Mouse (Mus musculus): Measurements from ENCODE around the gene 1810037I17Rik. TPM values are rescaled to one million over a fixed set of nuclear protein-coding genes. Genes with fewer than 3 reads are reported as not detected.

The 1810037I17Rik gene
- polyA plus RNA-seq, 1 experiment from 2014 or later = 150 TPM

GRCm38 (mm10) chr3:122964301-122964700 is 40.3 kb downstream of the 1810037I17Rik start:
- H3K27ac ChIP-seq (ENCODE audit: low read length) = no peak overlapping the region
- H3K4me3 ChIP-seq (ENCODE audit: low read depth, low read length) = no peak overlapping the region
- H3K36me3 ChIP-seq (ENCODE audit: control insufficient read depth, insufficient read depth, low read length) = peaks cover 10% of the 10 kb centered on the region; the same call in 1 of the 2 replicates
- no peaks in the 10 kb centered on the region for H3K4me1 ChIP-seq (ENCODE audit: control insufficient read depth, insufficient read depth, low read length)
- ATAC-seq (ENCODE audit: insufficient number of reproducible peaks, insufficient read depth, low FRiP score, low read depth) = no peak
- no peaks in the 10 kb centered on the region for H3K9me3 ChIP-seq (ENCODE audit: control insufficient read depth, low read depth, low read length)
- H3K9ac ChIP-seq (replicated peaks; ENCODE audit: low read depth, low read length) = no peak overlapping the region
- no peaks in the 10 kb centered on the region for H3K27me3 ChIP-seq (ENCODE audit: control insufficient read depth, insufficient read depth, low read length)
- H3K4me2 ChIP-seq (replicated peaks; ENCODE audit: low read depth, low read length) = no peak overlapping the region
- WGBS = 90% methylated on average over 5 of the region's 5 CpGs

DNA sequence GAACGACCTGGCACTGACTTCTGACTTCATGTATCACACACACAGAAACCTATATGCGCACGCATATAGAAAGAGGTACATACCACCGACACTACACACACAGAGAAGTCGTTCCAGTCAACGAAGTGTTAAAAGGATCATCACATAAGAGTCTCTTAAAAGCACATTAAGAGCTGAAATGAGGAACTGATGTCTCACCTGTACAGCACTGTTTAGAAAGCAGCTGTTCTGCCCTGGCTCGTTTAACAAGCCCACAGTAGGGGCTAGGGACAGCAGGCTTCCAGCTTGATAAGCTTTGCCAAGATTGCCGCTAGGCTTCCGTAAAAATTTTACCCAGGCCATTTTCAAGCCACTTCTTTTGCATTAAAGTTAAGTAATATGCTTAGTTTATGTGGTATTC is 44.4 kb downstream of the 1810037I17Rik start:
- H3K9ac ChIP-seq (replicated peaks; ENCODE audit: low read depth, low read length) = no peak overlapping the region
- H3K4me1 ChIP-seq (ENCODE audit: control insufficient read depth, insufficient read depth, low read length) = no peaks in the 10 kb centered on the region
- no peak overlapping the region for H3K4me2 ChIP-seq (replicated peaks; ENCODE audit: low read depth, low read length)
- 85% methylated on average over 9 of the region's 9 CpGs for WGBS
- no peak overlapping the region for H3K27ac ChIP-seq (ENCODE audit: low read length)
- ATAC-seq (ENCODE audit: insufficient number of reproducible peaks, insufficient read depth, low FRiP score, low read depth) = no peak
- H3K36me3 ChIP-seq (ENCODE audit: control insufficient read depth, insufficient read depth, low read length) = peaks cover 4% of the 10 kb centered on the region; the same call in 1 of the 2 replicates
- no peaks in the 10 kb centered on the region for H3K9me3 ChIP-seq (ENCODE audit: control insufficient read depth, low read depth, low read length)
- no peak overlapping the region for H3K4me3 ChIP-seq (ENCODE audit: low read depth, low read length)
- no peaks in the 10 kb centered on the region for H3K27me3 ChIP-seq (ENCODE audit: control insufficient read depth, insufficient read depth, low read length)

DNA sequence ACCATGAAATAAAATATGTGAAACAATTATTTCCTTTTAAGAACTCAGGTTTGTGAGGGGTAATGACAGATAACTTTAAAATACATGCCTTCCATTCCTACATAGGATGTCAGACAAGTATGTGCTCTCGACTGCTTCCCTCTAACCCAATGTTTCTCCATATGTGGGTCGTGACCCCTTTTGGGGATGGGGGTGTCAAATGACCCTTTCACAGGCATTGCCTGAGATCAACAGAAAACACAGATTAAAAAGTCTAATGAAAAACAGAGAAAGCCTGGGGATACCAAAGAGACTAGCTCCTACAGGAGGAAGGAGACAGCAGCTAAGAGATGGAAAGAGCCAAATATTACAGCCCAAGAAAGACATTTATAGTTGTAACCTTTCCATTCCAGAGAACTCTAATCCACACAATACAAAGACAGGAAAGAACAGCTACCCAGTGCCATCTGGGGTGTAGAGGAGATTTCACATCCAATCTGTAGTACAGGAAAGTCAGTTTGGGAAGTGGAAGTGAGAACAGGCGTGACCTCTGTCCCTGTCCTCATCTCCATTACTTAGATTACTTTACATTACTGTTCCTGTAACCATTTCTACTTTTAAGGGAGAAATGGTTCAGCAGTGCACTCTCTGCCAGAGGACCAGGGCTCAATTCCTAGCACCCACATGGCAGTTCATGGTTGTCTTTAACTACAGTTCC is 48.3 kb downstream of the 1810037I17Rik start:
- Histone ChIP-seq H3K4me2 (replicated peaks; ENCODE audit: low read depth, low read length) (no peak overlapping the region), H3K9me3 (ENCODE audit: control insufficient read depth, low read depth, low read length) (no peaks in the 10 kb centered on the region), H3K27me3 (ENCODE audit: control insufficient read depth, insufficient read depth, low read length) (no peaks in the 10 kb centered on the region), H3K27ac (ENCODE audit: low read length) (no peak overlapping the region), H3K4me1 (ENCODE audit: control insufficient read depth, insufficient read depth, low read length) (0 out of 2 replicates have a peak, but pooled peaks cover 8% of the 10 kb centered on the region), H3K9ac (replicated peaks; ENCODE audit: low read depth, low read length) (no peak overlapping the region), H3K4me3 (ENCODE audit: low read depth, low read length) (no peak overlapping the region), H3K36me3 (ENCODE audit: control insufficient read depth, insufficient read depth, low read length) (peaks cover 4% of the 10 kb centered on the region; the same call in 1 of the 2 replicates)
- no peak for ATAC-seq (ENCODE audit: insufficient number of reproducible peaks, insufficient read depth, low FRiP score, low read depth)
- 72% methylated on average over 3 of the region's 3 CpGs for WGBS

GRCm38 (mm10) chr3:122974833-122975232 is 50.8 kb downstream of the 1810037I17Rik start:
- no peaks in the 10 kb centered on the region for H3K9me3 ChIP-seq (ENCODE audit: control insufficient read depth, low read depth, low read length)
- H3K36me3 ChIP-seq (ENCODE audit: control insufficient read depth, insufficient read depth, low read length) = no peaks in the 10 kb centered on the region
- no peaks in the 10 kb centered on the region for H3K27me3 ChIP-seq (ENCODE audit: control insufficient read depth, insufficient read depth, low read length)
- no peak overlapping the region for H3K27ac ChIP-seq (ENCODE audit: low read length)
- 60% methylated on average over 3 of the region's 3 CpGs for WGBS
- H3K9ac ChIP-seq (replicated peaks; ENCODE audit: low read depth, low read length) = no peak overlapping the region
- H3K4me2 ChIP-seq (replicated peaks; ENCODE audit: low read depth, low read length) = no peak overlapping the region
- 0 out of 2 replicates have a peak, but pooled peaks cover 8% of the 10 kb centered on the region for H3K4me1 ChIP-seq (ENCODE audit: control insufficient read depth, insufficient read depth, low read length)
- ATAC-seq (ENCODE audit: insufficient number of reproducible peaks, insufficient read depth, low FRiP score, low read depth) = no peak
- no peak overlapping the region for H3K4me3 ChIP-seq (ENCODE audit: low read depth, low read length)

GRCm38 (mm10) chr3:122975363-122975762 is 51.4 kb downstream of the 1810037I17Rik start:
- no peak overlapping the region for H3K4me3 ChIP-seq (ENCODE audit: low read depth, low read length)
- WGBS = 73% methylated on average over 4 of the region's 4 CpGs
- no peak overlapping the region for H3K9ac ChIP-seq (replicated peaks; ENCODE audit: low read depth, low read length)
- H3K4me1 ChIP-seq (ENCODE audit: control insufficient read depth, insufficient read depth, low read length) = 0 out of 2 replicates have a peak, but pooled peaks cover 8% of the 10 kb centered on the region
- no peak overlapping the region for H3K4me2 ChIP-seq (replicated peaks; ENCODE audit: low read depth, low read length)
- no peak for ATAC-seq (ENCODE audit: insufficient number of reproducible peaks, insufficient read depth, low FRiP score, low read depth)
- no peaks in the 10 kb centered on the region for H3K27me3 ChIP-seq (ENCODE audit: control insufficient read depth, insufficient read depth, low read length)
- H3K36me3 ChIP-seq (ENCODE audit: control insufficient read depth, insufficient read depth, low read length) = no peaks in the 10 kb centered on the region
- H3K27ac ChIP-seq (ENCODE audit: low read length) = no peak overlapping the region
- no peaks in the 10 kb centered on the region for H3K9me3 ChIP-seq (ENCODE audit: control insufficient read depth, low read depth, low read length)

Other genes with a start within 250 kb of the 1810037I17Rik start
- 56.3 and 60.0 TPM in 2 replicates for gene Pde5a, start 195.3 kb upstream of the 1810037I17Rik start, polyA plus RNA-seq (2014; fragmentation: Nextera tagmentation; extraction: Ambion mirVana)
- 2.5 and 3.1 TPM in 2 replicates for gene Fabp2, start 29.1 kb upstream of the 1810037I17Rik start, polyA plus RNA-seq (2014; fragmentation: Nextera tagmentation; extraction: Ambion mirVana)
- gene Gm10959, start 4.8 kb upstream of the 1810037I17Rik start, polyA plus RNA-seq (2014; fragmentation: Nextera tagmentation; extraction: Ambion mirVana) = not detected in 2 replicates
- 23.7 and 24.3 TPM in 2 replicates for gene Usp53, start 60.3 kb downstream of the 1810037I17Rik start, polyA plus RNA-seq (2014; fragmentation: Nextera tagmentation; extraction: Ambion mirVana)
- gene Myoz2, start 110.8 kb downstream of the 1810037I17Rik start, polyA plus RNA-seq (2014; fragmentation: Nextera tagmentation; extraction: Ambion mirVana) = 0.17 TPM in 1 of 2 replicates, not detected in the other